Mouse (Mus musculus): ENCODE results near the gene Txndc2. TPM values are rescaled to one million over a fixed set of nuclear protein-coding genes. Genes with fewer than 3 reads are reported as not detected.

Gene Txndc2
- polyA plus RNA-seq (2012; rRNA removed) = 0.08 and 0.14 TPM in 2 replicates
- polyA plus RNA-seq (2014; fragmentation: Nextera tagmentation; extraction: Ambion mirVana) = 0.10 and 0.22 TPM in 2 replicates

DNA sequence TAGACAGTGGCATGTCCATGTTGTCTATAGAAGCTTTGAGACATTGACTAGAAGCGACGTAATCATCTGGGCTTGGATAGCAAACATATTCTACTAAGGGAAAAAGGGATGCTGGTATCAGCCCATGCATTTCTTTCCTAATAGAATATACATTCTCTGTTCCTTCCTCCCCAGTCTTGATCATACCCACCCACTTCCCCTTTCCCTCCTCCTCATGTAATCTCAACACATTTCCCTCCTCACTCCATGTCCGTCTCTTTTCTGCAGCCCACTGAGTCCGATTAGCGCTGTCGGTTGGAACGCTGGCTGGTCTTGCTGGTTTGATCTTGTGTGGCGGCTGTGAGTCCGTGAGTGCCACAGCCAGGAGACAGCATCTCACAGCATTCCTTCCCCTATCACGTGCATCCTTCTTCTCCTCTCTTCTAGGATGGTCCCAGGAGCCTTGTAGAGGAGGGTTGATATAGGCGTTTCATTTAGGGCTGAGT is at the start of gene Txndc2:
TSS of gene Txndc2 (minus strand) at position 435 of the 485 bp plus-strand sequence.
- no peak for ATAC-seq (ENCODE audit: low FRiP score, low read depth)
- 87% methylated on average over 11 of the region's 11 CpGs for WGBS

DNA sequence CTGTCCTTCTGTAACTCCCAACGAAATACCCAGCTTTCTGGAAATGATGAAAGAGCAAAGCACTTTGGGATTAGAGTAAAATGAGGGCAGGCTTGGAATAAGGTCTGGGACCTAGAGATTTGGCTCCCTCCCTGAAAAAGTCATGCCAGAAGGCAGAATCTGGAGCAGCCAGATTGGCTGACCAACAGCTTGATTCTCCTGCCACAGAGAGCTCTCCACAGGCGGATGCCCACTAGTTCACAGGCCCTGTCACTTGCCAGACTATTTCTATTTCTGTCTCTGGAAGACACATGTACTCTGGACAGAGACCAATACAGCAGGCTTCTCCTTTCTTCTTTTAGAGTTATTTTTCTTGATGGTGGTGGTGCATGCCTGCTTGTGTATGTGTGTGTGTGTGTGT is 41.8 kb upstream of the Txndc2 start:
- peaks cover 9% of the 10 kb centered on the region for H3K4me1 ChIP-seq (ENCODE audit: control insufficient read depth, insufficient read depth, low read length)
- no peaks in the 10 kb centered on the region for H3K9me3 ChIP-seq (ENCODE audit: control insufficient read depth, low read length)
- H3K4me3 ChIP-seq (replicated peaks; ENCODE audit: low read length) = no peak overlapping the region
- no peak for ATAC-seq (ENCODE audit: low FRiP score, low read depth)
- H3K9ac ChIP-seq (ENCODE audit: low read depth, low read length, severe bottlenecking) = no peak overlapping the region
- H3K27ac ChIP-seq (replicated peaks; ENCODE audit: low read depth, low read length) = no peak overlapping the region
- no peak for DNase-seq (ENCODE audit: low spot score)
- no peak overlapping the region for H3K4me2 ChIP-seq (replicated peaks; ENCODE audit: low read depth, low read length, severe bottlenecking)
- no peaks in the 10 kb centered on the region for H3K36me3 ChIP-seq (ENCODE audit: control insufficient read depth, insufficient read depth, low read length)
- WGBS = 68% methylated on average over 2 of the region's 2 CpGs
- H3K27me3 ChIP-seq (ENCODE audit: control insufficient read depth, insufficient read depth, low read length) = no peaks in the 10 kb centered on the region
- TF ChIP-seq POLR2A (IDR thresholded peaks at IDR 0.05; ENCODE audit: borderline replicate concordance, extremely low read depth, insufficient read depth, insufficient read length) = no peak

More for the DNA sequence above, at the start of gene Txndc2:
- no peak within 1 kb of the TSS for H3K4me3 ChIP-seq (replicated peaks; ENCODE audit: low read length)
- 0 out of 2 replicates have a peak within 1 kb of the TSS, but pooled peaks have one; percentile 55 for H3K27ac ChIP-seq (replicated peaks; ENCODE audit: low read depth, low read length)
- no peak for DNase-seq (ENCODE audit: low spot score)
- H3K9ac ChIP-seq (ENCODE audit: low read depth, low read length, severe bottlenecking) = no peak within 1 kb of the TSS
- no peaks in the 10 kb centered on the region for H3K9me3 ChIP-seq (ENCODE audit: control insufficient read depth, low read length)
- no peaks in the 10 kb centered on the region for H3K27me3 ChIP-seq (ENCODE audit: control insufficient read depth, insufficient read depth, low read length)
- no peaks in the 10 kb centered on the region for H3K36me3 ChIP-seq (ENCODE audit: control insufficient read depth, insufficient read depth, low read length)
- TF ChIP-seq POLR2A (IDR thresholded peaks at IDR 0.05; ENCODE audit: borderline replicate concordance, extremely low read depth, insufficient read depth, insufficient read length) = no peak
- H3K4me1 ChIP-seq (ENCODE audit: control insufficient read depth, insufficient read depth, low read length) = 0 out of 2 replicates have a peak, but pooled peaks cover 7% of the 10 kb centered on the region
- H3K4me2 ChIP-seq (replicated peaks; ENCODE audit: low read depth, low read length, severe bottlenecking) = no peak within 1 kb of the TSS

DNA sequence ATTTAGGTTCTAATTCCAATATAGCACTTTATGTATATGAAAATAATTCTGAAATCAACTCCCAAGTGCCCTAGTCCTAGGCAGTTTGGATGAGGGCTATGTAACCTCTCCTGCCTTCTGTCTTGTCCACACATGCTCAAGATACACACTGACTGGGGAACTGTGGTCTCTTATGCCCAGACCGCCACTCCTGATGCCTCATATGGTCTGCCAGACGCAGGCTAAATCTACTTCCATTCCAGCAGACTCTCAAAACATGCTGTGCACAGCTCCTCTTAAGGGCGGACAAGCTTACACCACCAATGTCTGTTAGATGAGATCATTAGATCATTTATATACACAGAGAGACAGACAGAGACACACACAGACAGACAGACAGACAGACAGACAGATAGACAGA is 41.3 kb upstream of the Txndc2 start:
- TF ChIP-seq POLR2A (IDR thresholded peaks at IDR 0.05; ENCODE audit: borderline replicate concordance, extremely low read depth, insufficient read depth, insufficient read length) = no peak
- 86% methylated on average over 3 of the region's 3 CpGs for WGBS
- Histone ChIP-seq H3K4me3 (replicated peaks; ENCODE audit: low read length) (no peak overlapping the region), H3K27ac (replicated peaks; ENCODE audit: low read depth, low read length) (no peak overlapping the region), H3K9ac (ENCODE audit: low read depth, low read length, severe bottlenecking) (no peak overlapping the region), H3K36me3 (ENCODE audit: control insufficient read depth, insufficient read depth, low read length) (no peaks in the 10 kb centered on the region), H3K4me2 (replicated peaks; ENCODE audit: low read depth, low read length, severe bottlenecking) (no peak overlapping the region), H3K9me3 (ENCODE audit: control insufficient read depth, low read length) (no peaks in the 10 kb centered on the region), H3K27me3 (ENCODE audit: control insufficient read depth, insufficient read depth, low read length) (no peaks in the 10 kb centered on the region), H3K4me1 (ENCODE audit: control insufficient read depth, insufficient read depth, low read length) (peaks cover 9% of the 10 kb centered on the region)
- DNase-seq (ENCODE audit: low spot score) = no peak
- ATAC-seq (ENCODE audit: low FRiP score, low read depth) = no peak

DNA sequence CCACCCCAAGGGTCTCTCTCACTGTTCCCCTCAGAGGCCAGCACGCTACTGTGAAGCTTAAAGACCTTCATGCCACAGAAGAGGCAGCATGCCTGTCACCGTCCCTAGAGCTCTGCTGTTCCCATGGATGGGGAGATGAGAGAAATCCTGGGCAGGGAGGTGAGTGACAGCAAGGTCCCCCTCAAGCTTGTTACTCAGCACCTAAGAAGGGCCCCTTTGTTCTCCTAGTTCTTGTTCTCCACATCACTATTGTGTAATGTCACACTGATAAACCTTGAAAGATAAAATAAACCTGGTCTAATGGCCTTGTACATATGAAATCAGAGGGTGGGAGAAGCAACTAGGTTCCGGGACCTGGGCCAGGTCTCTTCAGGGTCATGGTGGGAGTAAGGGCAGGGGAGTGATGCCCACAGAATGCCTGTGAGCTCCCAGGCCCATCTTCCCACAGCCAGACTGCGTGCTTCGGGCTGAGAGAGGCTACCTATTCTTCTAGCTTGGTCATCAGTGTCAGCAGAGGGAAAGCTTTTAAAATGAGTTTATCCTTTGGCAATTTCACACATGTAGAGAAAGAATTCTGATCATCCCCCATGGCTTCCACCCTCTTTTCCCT is 40.2 kb upstream of the Txndc2 start:
- Histone ChIP-seq H3K4me1 (ENCODE audit: control insufficient read depth, insufficient read depth, low read length) (peaks cover 9% of the 10 kb centered on the region), H3K9ac (ENCODE audit: low read depth, low read length, severe bottlenecking) (no peak overlapping the region), H3K4me3 (replicated peaks; ENCODE audit: low read length) (no peak overlapping the region), H3K27me3 (ENCODE audit: control insufficient read depth, insufficient read depth, low read length) (no peaks in the 10 kb centered on the region), H3K27ac (replicated peaks; ENCODE audit: low read depth, low read length) (no peak overlapping the region), H3K36me3 (ENCODE audit: control insufficient read depth, insufficient read depth, low read length) (no peaks in the 10 kb centered on the region), H3K9me3 (ENCODE audit: control insufficient read depth, low read length) (no peaks in the 10 kb centered on the region), H3K4me2 (replicated peaks; ENCODE audit: low read depth, low read length, severe bottlenecking) (no peak overlapping the region)
- DNase-seq (ENCODE audit: low spot score) (no peak), ATAC-seq (ENCODE audit: low FRiP score, low read depth) (no peak)
- WGBS = 86% methylated on average over 5 of the region's 5 CpGs
- TF ChIP-seq POLR2A (IDR thresholded peaks at IDR 0.05; ENCODE audit: borderline replicate concordance, extremely low read depth, insufficient read depth, insufficient read length) = no peak

DNA sequence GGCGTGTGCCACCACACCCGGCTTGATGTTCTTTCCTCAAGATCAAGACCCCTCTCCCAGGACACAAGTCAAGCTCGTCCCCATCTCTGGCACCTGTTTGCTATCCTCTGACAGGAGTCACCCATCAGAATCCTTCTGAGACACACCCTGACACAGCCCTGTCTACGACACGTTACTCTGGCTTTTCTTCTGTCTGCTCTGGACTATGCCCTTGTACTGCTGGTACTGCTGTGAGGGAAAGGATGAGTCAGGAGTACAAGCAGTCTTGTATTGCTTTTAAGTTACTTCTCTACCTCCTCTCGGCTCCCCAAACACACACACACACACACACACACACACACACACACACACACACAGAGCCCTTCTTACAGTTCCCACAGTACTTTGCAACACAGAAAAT is 39.5 kb upstream of the Txndc2 start:
- no peak for DNase-seq (ENCODE audit: low spot score)
- Histone ChIP-seq H3K27me3 (ENCODE audit: control insufficient read depth, insufficient read depth, low read length) (no peaks in the 10 kb centered on the region), H3K4me1 (ENCODE audit: control insufficient read depth, insufficient read depth, low read length) (peaks cover 9% of the 10 kb centered on the region), H3K36me3 (ENCODE audit: control insufficient read depth, insufficient read depth, low read length) (no peaks in the 10 kb centered on the region), H3K27ac (replicated peaks; ENCODE audit: low read depth, low read length) (no peak overlapping the region), H3K4me2 (replicated peaks; ENCODE audit: low read depth, low read length, severe bottlenecking) (no peak overlapping the region), H3K9ac (ENCODE audit: low read depth, low read length, severe bottlenecking) (no peak overlapping the region), H3K4me3 (replicated peaks; ENCODE audit: low read length) (no peak overlapping the region), H3K9me3 (ENCODE audit: control insufficient read depth, low read length) (no peaks in the 10 kb centered on the region)
- WGBS = 80% methylated on average over 6 of the region's 6 CpGs
- no peak for ATAC-seq (ENCODE audit: low FRiP score, low read depth)
- no peak for TF ChIP-seq POLR2A (IDR thresholded peaks at IDR 0.05; ENCODE audit: borderline replicate concordance, extremely low read depth, insufficient read depth, insufficient read length)

Data from limb, embryonic 14.5 days (tissue).